Mouse (Mus musculus) splenic B cell, adult 2 months (primary cell): ENCODE measurements around the gene Farsb.
A peak's percentile ranks its signal among the peaks of the same experiment; 100 is the strongest.

Experiments
- DNase-seq: peaks from one replicate; pipeline ENCODE4 v3.0.0-alpha.2; 2011; ENCODE audit warnings: low read depth, low spot score
- H3K27me3 ChIP-seq: 2 replicates; pipeline ENCODE4 v1.6.1; 2012; ENCODE audit warnings: mild to moderate bottlenecking, low read length, moderate library complexity, mixed read lengths; ENCODE audit not compliant: control insufficient read depth, poor library complexity, insufficient read depth, severe bottlenecking
- H3K36me3 ChIP-seq: 2 replicates; pipeline ENCODE4 v1.6.1; 2012; ENCODE audit warnings: mild to moderate bottlenecking, low read length, moderate library complexity, mixed read lengths; ENCODE audit not compliant: control insufficient read depth, poor library complexity, insufficient read depth, severe bottlenecking

The Farsb gene

GRCm38 (mm10) chr1:78488752-78489492, at the start of gene Farsb:
Farsb (minus strand) TSS chr1:78488897.
- DNase-seq: peak; percentile 93
- Histone ChIP-seq H3K27me3 (no peaks in the 10 kb centered on the region), H3K36me3 (0 out of 2 replicates have a peak, but pooled peaks cover 2% of the 10 kb centered on the region)

DNA sequence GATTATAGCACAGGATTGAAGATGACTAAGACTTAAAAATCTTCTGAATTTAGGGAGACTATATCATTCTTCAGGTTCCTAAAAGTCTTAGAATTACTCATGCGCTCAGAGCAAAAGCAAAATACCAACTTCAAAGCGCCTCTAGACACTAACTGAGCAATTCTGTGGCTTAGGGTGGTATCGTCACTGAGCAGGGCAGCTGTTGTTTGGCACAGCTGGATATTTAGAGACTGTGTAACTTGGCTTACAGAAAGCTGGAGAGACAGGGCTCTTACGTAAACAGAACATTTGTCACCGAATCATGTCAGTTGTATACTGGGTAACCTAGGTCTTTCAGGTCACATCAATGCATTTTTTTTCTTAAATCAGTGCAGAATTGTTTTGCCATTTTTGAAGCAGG, 49.7 kb upstream of the Farsb start:
- Histone ChIP-seq H3K27me3 (no peaks in the 10 kb centered on the region), H3K36me3 (no peaks in the 10 kb centered on the region)
- peak; percentile 50 for DNase-seq

DNA sequence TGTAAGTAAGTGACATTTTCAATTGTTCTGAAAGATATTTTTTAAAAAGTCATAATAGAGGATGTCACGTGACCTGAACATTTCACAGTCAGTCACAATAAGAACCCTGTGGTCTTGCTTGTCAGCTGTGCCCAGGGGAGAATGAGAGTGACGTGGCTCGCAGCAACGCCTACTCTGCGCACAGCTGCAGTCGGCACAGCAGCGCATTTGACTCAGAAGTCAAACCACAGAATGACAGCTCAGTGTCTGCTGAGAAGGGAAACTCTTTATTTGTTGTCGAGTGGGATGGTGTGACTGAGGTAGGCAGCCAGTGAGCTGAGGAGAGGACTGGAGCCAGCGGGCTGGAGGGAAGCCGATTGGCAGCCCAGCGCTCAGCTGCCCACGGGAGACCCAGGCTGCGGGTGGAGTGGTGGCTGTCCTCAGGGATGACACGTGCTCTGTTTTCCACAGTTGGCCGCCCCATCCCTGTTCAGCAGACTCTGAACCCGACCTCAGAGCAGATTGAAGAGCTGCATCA, 48.9 kb upstream of the Farsb start:
- no peaks in the 10 kb centered on the region for H3K27me3 ChIP-seq
- H3K36me3 ChIP-seq: no peaks in the 10 kb centered on the region
- DNase-seq: peak; percentile 95

GRCm38 (mm10) chr1:78536310-78537164, 47.8 kb upstream of the Farsb start:
- H3K36me3 ChIP-seq: no peaks in the 10 kb centered on the region
- peak; percentile 84 for DNase-seq
- no peaks in the 10 kb centered on the region for H3K27me3 ChIP-seq

- H3K36me3 ChIP-seq: no peaks in the 10 kb centered on the region
- no peak for DNase-seq
- H3K27me3 ChIP-seq: no peaks in the 10 kb centered on the region
Observed at GRCm38 (mm10) chr1:78534428-78535150, 45.9 kb upstream of the Farsb start.

DNA sequence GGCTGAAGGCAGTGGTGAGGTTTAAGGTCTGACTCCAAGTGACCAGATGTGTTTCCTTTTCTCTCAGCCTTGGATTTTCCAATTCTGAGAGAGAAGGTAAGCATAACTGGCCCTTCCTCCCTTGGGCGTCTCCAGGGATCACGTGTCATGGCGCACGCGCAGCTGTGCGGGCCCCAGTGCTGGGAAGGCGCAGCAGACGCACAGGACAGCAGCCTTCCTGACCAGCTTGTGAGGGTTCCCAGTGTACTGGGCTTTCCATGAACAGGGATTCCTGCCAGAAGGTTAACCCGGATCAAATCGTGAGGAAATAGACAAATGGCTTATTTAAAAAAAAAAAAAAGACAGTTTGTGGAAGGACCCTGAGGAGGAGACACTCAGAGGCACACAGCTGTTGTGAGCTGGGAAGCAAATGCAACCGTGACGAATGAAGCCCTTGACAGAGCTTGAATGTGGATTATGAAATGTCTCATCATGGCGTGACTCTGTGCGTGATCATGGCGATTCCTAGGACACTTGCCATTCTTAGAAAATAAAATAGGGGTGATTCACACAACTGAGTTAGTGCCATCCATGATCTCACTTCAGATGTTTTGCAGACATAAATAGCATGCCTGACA, 43.6 kb upstream of the Farsb start:
- Histone ChIP-seq H3K36me3 (no peaks in the 10 kb centered on the region), H3K27me3 (no peaks in the 10 kb centered on the region)
- DNase-seq: no peak

- Histone ChIP-seq H3K36me3 (no peaks in the 10 kb centered on the region), H3K27me3 (no peaks in the 10 kb centered on the region)
- DNase-seq: no peak
Observed at GRCm38 (mm10) chr1:78530500-78531215, 42.0 kb upstream of the Farsb start.

- no peak for DNase-seq
- Histone ChIP-seq H3K27me3 (no peaks in the 10 kb centered on the region), H3K36me3 (no peaks in the 10 kb centered on the region)
Observed at GRCm38 (mm10) chr1:78529011-78529410, 40.3 kb upstream of the Farsb start.

GRCm38 (mm10) chr1:78528356-78528755, 39.7 kb upstream of the Farsb start:
- H3K27me3 ChIP-seq: no peaks in the 10 kb centered on the region
- no peaks in the 10 kb centered on the region for H3K36me3 ChIP-seq
- no peak for DNase-seq

DNA sequence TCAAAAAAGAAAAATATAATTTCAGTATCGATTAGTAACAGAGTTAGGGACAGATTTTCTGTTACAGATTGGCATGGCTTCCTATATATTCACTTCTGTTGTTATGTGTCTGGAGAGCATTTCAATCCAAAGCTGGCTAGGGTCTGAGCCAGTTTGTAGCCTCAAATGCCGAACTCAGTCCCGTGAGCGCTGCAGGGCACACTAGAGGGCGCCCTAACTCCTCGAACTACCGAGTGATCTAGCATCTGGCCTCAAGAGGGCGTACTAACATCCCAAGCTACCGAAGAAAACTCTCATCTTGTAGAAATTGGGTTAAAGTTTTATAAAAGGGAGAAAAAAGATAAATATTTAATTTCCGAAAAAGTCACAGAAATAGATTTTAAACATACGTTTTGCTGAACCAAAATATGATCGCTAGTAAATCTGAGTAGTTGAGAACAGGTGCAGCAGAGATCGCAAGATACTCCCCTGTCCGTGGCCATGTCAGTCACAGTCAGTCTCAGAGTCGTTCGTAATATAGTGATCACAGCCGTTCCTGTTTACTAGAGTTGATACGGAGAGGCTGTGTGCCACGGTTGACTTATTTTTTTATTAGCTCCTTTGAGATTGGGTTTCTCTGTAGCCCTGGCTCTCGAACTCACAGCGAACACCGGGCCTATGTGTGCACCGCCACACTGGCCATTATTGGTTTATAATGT, 36.6 kb upstream of the Farsb start:
- H3K27me3 ChIP-seq: no peaks in the 10 kb centered on the region; the same call in 1 of the 2 replicates
- DNase-seq: peak; percentile 80
- H3K36me3 ChIP-seq: no peaks in the 10 kb centered on the region

- Histone ChIP-seq H3K36me3 (no peaks in the 10 kb centered on the region), H3K27me3 (no peaks in the 10 kb centered on the region; the same call in 1 of the 2 replicates)
- no peak for DNase-seq
Observed at GRCm38 (mm10) chr1:78518907-78519306, 30.2 kb upstream of the Farsb start.

GRCm38 (mm10) chr1:78512756-78513155, 24.1 kb upstream of the Farsb start:
- H3K27me3 ChIP-seq: no peaks in the 10 kb centered on the region
- no peak for DNase-seq
- no peaks in the 10 kb centered on the region for H3K36me3 ChIP-seq

DNA sequence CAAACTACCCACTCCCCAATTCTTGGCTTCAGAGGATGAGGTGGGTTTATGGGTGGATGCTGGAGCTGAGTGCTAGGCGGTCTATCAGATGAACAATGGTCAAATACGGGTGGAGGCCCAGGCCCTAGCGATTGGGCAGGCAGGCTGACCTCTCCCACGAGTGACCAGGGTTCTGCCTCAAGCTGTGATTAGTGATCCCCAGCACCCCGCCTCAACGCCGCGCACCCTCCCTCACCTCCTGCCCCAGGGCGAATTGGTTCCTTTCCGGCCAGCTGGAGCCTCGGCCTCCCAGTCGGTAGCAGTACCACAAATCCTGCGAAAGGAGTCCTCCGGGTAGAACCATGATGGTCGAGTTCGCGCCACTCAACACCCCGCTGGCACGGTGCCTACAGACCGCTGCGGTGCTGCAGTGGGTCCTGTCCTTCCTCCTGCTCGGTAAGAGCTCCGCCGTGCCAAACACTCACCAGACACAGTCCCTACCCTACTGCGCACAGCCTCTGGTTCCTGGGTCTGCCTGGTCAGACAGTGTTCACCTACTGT, 23.0 kb upstream of the Farsb start, which contains the start of gene BC035947:
Gene BC035947, minus strand, starts transcription at position 538 of the 540 bp plus-strand sequence.
- no peaks in the 10 kb centered on the region for H3K27me3 ChIP-seq
- DNase-seq: no peak
- no peaks in the 10 kb centered on the region for H3K36me3 ChIP-seq
